Mouse (Mus musculus) adipocyte (in vitro differentiated cells): ENCODE data around the gene Zfp219.

ENCODE experiments used
- DNase-seq: peaks from one replicate; pipeline ENCODE4 v3.0.0-alpha.2; 2016; ENCODE audit warnings: low spot score

Zfp219 gene

DNA sequence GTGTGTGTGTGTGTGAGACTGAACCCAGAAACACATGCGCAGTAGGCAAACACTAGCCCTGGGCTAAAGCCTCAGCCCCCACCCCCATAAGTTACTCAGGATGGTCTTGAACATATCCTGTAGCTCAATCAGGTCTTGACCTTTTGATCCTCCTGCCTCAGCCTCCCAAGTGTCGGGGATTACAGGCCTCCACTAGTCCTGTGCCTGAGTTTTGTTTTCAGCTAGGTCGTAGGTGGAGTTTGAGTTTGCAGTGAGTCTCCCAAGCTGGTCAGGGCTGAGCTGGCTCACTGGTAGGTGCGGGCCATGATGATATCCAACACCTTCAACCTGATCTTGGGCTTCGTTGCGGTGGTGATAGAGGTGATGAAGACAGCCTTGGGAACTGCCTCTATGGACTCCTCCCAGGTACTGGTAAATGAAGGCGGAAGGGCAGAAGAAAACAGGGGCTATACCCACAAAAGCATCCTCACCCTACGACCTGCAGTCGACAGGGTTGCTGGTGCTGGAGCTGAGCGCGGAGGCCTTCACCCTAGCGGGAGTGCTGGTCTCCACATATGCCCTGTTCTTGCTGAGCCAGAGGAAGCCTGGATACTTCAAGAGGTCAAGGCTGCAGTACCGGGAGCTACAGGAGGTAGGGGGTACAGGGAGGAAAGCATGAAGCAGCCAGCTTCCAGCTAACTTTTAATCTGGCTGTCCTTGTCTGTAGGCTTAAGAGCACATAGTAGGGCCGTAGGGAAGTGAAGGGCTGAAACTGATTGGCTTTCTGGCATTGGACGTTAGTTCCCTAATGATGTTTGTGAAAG is 2.1 kb downstream of the Zfp219 start:
- no peak for DNase-seq

DNA sequence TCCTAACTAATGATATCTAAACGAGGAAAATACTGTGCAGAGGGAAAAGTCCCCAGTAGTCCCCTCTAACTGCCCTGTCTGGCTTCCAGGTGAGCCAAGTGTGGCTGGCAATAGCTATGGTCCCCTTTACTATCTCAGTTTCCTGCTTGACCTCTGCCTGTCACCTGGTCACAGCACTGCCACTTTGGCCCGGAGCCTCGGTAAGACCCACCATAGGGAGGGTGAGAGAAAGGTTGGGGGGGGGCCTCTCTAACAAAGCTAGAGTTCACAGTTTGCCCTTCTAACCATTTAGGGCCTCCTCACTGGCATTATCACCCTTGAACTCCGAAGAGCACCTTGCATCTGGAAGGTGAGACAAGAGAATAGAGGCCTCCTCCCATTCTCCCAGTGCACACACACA is 2.9 kb downstream of the Zfp219 start:
- DNase-seq = no peak

DNA sequence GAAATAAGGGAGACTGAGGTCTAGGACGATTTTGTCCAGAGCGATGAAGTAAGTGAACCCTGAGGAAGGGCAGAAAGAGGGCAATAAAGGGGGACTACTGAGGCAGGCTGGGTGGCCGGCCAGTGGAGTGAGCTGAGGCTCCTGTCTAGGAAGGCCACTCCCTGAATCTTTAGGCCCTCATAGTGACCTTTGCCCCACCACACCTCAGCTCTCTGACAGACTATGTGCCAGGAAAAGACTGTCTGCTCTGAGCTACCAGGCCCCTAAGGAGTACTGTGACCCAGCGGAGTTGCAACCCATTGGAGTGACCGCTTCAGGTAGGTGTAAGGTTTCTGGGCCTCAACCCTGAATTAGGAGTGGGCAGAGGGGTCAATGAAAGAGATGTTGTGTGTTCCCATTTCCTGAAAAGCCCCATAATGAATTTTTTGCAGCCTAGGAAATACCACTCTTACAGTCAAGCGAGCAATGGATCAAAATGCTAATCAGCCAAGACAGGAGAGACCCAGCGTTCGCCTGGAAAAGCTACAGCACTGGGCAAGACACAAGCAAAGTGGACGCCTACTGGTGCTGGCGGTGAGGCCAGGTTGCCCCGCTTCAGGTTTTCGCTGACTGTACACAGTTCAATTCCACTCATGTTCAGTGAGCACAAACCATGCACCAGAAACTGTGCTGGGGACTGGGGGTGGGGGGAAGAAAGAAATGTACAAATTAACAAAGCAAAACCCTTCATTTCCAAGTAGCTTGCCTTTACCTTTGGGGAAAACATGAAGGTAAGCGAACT is 3.7 kb downstream of the Zfp219 start:
- DNase-seq = no peak

GRCm38 (mm10) chr14:52015445-52016100 is 5.0 kb downstream of the Zfp219 start, which contains the start of gene Tmem253:
Gene Tmem253 (plus strand): TSS chr14:52015658.
- DNase-seq = peak; percentile 70

GRCm38 (mm10) chr14:52014761-52015311 is 5.7 kb downstream of the Zfp219 start:
- DNase-seq = peak; percentile 69

- no peak for DNase-seq
These were observed 6.2 kb downstream of the Zfp219 start for GRCm38 (mm10) chr14:52014271-52014760.

DNA sequence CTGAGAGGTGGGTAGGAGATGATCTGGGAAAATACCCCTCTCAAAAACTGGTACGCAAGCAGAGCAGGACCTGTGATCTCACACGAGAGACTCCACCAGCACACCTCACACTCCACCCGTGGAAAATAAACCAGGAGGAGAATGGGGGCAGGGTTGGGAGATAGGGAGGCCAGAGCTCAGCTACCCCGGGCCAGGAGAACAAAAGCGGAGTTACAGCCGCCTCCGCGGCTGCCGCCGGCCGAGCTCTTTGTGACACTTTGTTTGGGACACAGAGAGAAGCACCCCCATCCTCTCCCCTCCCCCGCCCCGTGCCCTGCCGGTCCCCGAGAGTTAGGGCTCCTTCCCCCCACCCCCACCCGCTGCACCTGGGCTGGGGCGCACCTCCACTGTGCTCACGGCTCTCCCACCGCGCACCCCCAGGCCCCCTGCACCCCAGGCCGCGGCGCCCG is 6.7 kb downstream of the Zfp219 start:
- no peak for DNase-seq

DNA sequence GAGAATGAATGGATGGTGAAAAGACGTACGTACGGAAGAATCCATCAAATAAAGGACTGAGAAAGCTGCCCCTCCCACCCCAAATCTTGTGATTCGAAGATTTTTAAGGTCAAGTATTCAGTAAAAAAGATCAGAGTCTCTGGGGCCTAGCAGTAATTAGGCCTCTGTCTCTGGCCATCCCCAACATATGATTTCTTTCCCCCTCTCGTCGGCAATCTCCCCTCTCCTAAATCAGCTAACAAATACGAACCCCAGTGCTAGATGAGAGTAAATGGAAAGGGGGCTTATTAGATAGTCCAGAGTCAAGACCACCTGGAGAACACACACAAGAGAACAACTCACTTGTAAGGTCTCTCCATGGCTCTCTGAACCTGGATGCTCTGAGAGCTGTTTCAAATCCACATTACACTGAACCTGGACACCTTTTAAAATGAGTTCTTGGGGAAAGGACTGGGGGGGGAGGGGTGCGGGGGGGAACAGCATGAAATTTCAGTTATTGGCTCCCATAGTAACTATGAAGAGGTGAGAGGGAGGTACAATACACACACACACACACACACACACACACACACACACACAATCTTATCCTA is 7.4 kb downstream of the Zfp219 start:
- DNase-seq = no peak

- DNase-seq = no peak
These were observed 8.0 kb downstream of the Zfp219 start for GRCm38 (mm10) chr14:52012553-52012952.

GRCm38 (mm10) chr14:52012085-52012484 is 8.4 kb downstream of the Zfp219 start:
- no peak for DNase-seq

DNA sequence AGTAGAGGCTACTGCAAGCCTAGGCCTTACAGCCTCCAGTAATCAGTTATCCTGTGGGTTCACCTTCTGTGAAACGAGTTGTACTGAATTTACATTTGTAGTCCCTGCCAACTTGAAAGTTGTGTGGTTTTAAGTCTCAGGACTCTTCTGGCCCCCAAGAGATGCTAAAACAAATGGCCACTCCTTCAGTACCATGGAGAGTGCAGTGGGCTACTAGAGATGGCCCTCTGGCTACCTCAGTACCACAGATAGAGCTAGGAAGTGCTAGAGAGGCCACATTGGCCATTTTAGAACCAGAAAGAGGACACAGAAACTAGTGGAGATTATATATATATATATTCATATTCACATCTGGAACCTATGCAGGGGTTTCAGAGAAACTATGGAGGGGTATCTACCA is 8.8 kb downstream of the Zfp219 start:
- no peak for DNase-seq

GRCm38 (mm10) chr14:52010446-52011111 is 10.0 kb downstream of the Zfp219 start:
- DNase-seq = no peak

- no peak for DNase-seq
These were observed 10.7 kb downstream of the Zfp219 start for GRCm38 (mm10) chr14:52009841-52010240.

DNA sequence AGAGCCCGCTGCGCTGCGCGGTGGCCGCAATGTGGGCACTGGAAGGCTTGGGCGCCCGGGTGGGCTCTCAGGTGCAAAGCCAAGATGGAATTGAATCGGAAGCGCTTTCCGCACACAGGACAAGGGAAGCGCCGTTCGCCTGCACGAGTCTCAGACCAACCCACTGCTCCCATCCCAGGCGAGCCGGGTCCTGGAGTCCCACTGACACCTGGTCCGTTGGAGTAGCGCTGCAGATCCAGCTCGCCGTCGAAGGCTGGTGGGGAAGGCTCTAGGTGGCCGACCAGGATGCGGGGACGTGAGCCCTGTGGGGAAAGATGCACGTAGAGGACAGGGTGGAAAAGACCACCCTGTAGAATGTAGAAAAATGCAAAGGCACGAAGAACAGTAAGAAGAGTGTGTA is 11.2 kb downstream of the Zfp219 start:
- DNase-seq = no peak

DNA sequence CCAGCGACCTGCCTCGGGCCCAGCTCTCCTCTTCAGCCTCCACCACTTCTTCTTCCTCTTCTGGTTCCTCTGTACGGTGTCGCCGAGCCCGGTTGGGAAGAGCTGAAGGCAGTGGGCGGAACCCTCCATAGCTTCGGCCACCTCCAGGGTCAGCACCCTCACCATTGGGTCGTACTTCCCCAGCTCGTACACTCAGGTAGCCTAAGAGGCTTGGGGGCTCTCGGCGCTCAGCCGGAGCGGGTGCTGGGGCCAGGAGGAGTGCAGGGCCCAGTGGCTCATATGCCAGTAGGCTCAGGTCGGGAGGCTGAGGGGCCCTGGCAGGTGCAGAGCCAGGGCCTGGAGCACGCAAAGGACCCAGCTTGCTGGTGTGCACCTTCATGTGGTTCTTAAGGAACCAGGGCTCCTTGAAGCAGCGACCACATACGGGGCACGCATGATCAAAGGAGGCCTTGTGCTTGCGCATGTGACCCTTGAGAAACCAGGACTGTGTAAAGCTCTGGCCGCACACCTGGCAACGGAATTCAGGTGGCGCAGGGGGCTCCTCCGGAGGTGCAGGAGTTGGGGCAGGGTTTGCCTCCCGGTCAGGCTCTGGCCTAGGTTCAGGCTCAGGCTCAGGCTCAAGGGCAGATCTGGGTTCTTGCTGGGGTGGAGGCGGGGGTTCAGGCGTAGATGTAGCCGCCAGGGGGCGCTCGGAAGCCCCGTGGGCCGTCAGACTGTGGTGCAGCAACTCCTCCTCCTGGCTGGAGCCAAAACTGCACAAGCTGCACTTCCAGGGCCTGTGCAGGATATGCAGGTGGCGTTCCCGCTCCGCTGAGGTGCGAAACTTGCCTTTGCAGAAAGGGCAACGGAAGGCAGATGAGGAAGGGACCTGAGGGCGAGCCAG is 12.0 kb downstream of the Zfp219 start:
- peak; percentile 80 for DNase-seq

- DNase-seq = no peak
These were observed 13.8 kb downstream of the Zfp219 start for GRCm38 (mm10) chr14:52006771-52007170.

DNA sequence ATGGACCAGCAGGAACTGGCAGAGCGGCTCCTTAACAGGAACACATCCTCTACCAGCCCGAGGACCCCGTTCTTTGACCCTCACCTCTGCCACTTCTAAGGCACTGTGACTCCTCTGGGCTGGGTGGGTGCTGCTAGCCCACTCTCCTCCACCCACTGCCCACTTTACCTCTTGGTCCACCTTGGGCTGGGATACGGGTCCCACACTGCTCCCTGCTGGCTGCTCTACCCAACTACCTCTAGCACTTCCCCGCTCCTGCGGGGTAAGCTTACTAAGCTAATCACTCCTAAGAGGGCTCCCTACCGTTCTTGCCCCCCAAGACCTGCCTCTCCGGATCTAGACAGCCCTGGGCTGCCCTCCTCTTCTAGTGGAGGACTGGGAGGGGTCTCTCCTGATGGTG is 14.3 kb downstream of the Zfp219 start:
- DNase-seq = no peak

GRCm38 (mm10) chr14:52005616-52006015 is 14.9 kb downstream of the Zfp219 start:
- no peak for DNase-seq

DNA sequence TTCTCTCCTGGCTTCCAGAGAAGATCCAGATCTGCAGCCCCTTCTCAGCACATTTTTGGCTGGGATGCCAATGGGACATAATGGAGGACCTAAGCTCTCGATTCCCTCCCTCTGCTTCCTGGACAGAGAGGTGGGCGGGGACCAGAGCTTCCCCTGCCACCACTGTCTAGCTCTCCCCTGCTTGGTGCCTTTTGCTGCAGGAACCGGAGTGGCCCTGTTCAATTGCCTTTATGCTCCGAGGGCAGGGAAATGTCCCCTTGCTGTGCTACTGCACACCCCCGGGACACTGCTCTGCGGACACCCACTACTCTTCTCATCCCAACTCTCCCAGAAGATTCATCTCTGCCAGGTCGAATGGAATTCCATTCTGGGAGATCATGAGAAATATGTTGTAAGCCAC is 15.4 kb downstream of the Zfp219 start:
- no peak for DNase-seq

GRCm38 (mm10) chr14:52003981-52004495 is 16.5 kb downstream of the Zfp219 start:
- DNase-seq = no peak
